Mouse (Mus musculus) liver, embryonic 14.5 days (tissue): Measurements from ENCODE around the gene Exoc4. TPM values are rescaled to one million over a fixed set of nuclear protein-coding genes. Genes with fewer than 3 reads are reported as not detected.

Source experiments
- ATAC-seq: fragments of 200-750 bp; cut with Nextera tagmentation; 2 replicates; pipeline ENCODE4 v1.8.0; 2017; ENCODE audit warnings: moderate number of reproducible peaks, mild to moderate bottlenecking, moderate library complexity; ENCODE audit not compliant: insufficient read depth
- DNase-seq, 3 experiments: peaks; one replicate each; pipeline ENCODE4 v3.0.0-alpha.2; 2012 to 2013; ENCODE audit warnings: low read depth in 3 of 3, low spot score in 3 of 3
- H3K27ac ChIP-seq: fragments of 300-500 bp; sonication (generic); 2 replicates; pipeline ENCODE4 v1.5.1; 2014; ENCODE audit warnings: moderate library complexity, mild to moderate bottlenecking, control low read depth, inconsistent platforms
- H3K27me3 ChIP-seq: fragments of 300-500 bp; sonication (generic); 2 replicates; pipeline ENCODE4 v1.6.1; 2014; ENCODE audit warnings: mild to moderate bottlenecking, low read length, moderate library complexity; ENCODE audit not compliant: control insufficient read depth, insufficient read depth
- H3K36me3 ChIP-seq: fragments of 300-500 bp; sonication (generic); replicated peaks from 2 replicates; pipeline ENCODE4 v1.6.1; 2014; ENCODE audit warnings: low read depth; ENCODE audit not compliant: control insufficient read depth, insufficient read depth
- H3K4me1 ChIP-seq, 2 experiments: fragments of 200-500 bp in 1 of 2; fragments of 300-500 bp in 1 of 2; sonication (generic) in 1 of 2; replicated peaks; 2 replicates each; pipeline ENCODE4 v1.6.1; 2012 to 2014; ENCODE audit warnings: antibody characterized with exemption in 1 of 2, inconsistent platforms in 1 of 2, low read length in 1 of 2; ENCODE audit not compliant: control insufficient read depth in 2 of 2, insufficient read depth in 2 of 2
- H3K4me2 ChIP-seq: fragments of 300-500 bp; sonication (generic); 2 replicates; pipeline ENCODE4 v1.6.1; 2014; ENCODE audit warnings: low read depth, mild to moderate bottlenecking, control low read depth, moderate library complexity
- H3K4me3 ChIP-seq, 2 experiments: fragments of 200-500 bp in 1 of 2; fragments of 300-500 bp in 1 of 2; sonication (generic) in 1 of 2; 2 replicates each; pipeline ENCODE4 v1.5.1; 2012 to 2014; ENCODE audit warnings: low read depth in 2 of 2, low read length in 2 of 2, mild to moderate bottlenecking in 2 of 2, control low read depth in 1 of 2, inconsistent platforms in 1 of 2, moderate library complexity in 1 of 2; ENCODE audit not compliant: insufficient read depth in 1 of 2
- H3K9ac ChIP-seq: fragments of 300-500 bp; sonication (generic); replicated peaks from 2 replicates; pipeline ENCODE4 v1.6.1; 2014; ENCODE audit warnings: mild to moderate bottlenecking, control low read depth, moderate library complexity
- H3K9me3 ChIP-seq: fragments of 300-500 bp; sonication (generic); 2 replicates; pipeline ENCODE4 v1.6.1; 2016; ENCODE audit warnings: low read length, mixed read lengths; ENCODE audit not compliant: control insufficient read depth
- CTCF ChIP-seq: IDR thresholded peaks from 2 replicates; pipeline ENCODE4 v1.5.1; 2016; ENCODE audit warnings: antibody characterized with exemption, low read depth, control low read depth
- EP300 ChIP-seq: IDR thresholded peaks from 2 replicates; pipeline ENCODE4 v1.6.1; 2016; ENCODE audit warnings: antibody characterized with exemption, low read depth
- WGBS: fragments of 180-500 bp; shearing (Covaris S2); extraction: QIAGEN DNeasy Blood & Tissue Kit; methylation state at CpG from one replicate; pipeline ENCODE4 v1.1.7; 2014; ENCODE audit not compliant: insufficient replicate concordance; 5-methylcytosine and 5-hydroxymethylcytosine counted together
- polyA plus RNA-seq, 2 experiments: library from polyadenylated mRNA; depleted of rRNA in 1 of 2; stranded (reverse) in 1 of 2; unstranded in 1 of 2; fragments of >200 nt; fragmentation: Nextera tagmentation in 1 of 2; extraction: Ambion mirVana in 1 of 2; gene quantifications; 2 replicates each; pipeline versions ENCODE4 v1.2.1 to v1.2.3; 2012 to 2014

Exoc4 gene
- polyA plus RNA-seq, 2 experiments, result 4.9 to 7.0 TPM

- Histone ChIP-seq H3K4me1 (no peaks in the 10 kb centered on the region), H3K4me3 (no peak overlapping the region), H3K9ac (no peak overlapping the region), H3K36me3 (no peaks in the 10 kb centered on the region), H3K27me3 (no peaks in the 10 kb centered on the region), H3K4me2 (no peak overlapping the region), H3K27ac (no peak overlapping the region), H3K9me3 (no peaks in the 10 kb centered on the region)
- ATAC-seq (no peak), DNase-seq (no peak)
- 60% methylated on average over 4 of the region's 4 CpGs for WGBS
- TF ChIP-seq CTCF (no peak), EP300 (no peak)
Measured at GRCm38 (mm10) chr6:33763245-33763644, 514.4 kb downstream of the Exoc4 start.

GRCm38 (mm10) chr6:33763970-33764369 lies 515.1 kb downstream of the Exoc4 start:
- DNase-seq, result no peak
- 59% methylated on average over 3 of the region's 3 CpGs for WGBS

GRCm38 (mm10) chr6:33769251-33769650 lies 520.4 kb downstream of the Exoc4 start:
- no peaks in the 10 kb centered on the region for H3K4me1 ChIP-seq
- no peak for TF ChIP-seq EP300
- TF ChIP-seq CTCF, result no peak
- no peaks in the 10 kb centered on the region for H3K27me3 ChIP-seq
- H3K4me3 ChIP-seq, result no peak overlapping the region
- no peak for ATAC-seq
- no peaks in the 10 kb centered on the region for H3K36me3 ChIP-seq
- no peaks in the 10 kb centered on the region for H3K9me3 ChIP-seq
- no peak for DNase-seq
- no peak overlapping the region for H3K4me2 ChIP-seq
- 52% methylated on average over 3 of the region's 3 CpGs for WGBS
- H3K9ac ChIP-seq, result no peak overlapping the region
- H3K27ac ChIP-seq, result no peak overlapping the region

More at GRCm38 (mm10) chr6:33763970-33764369, 515.1 kb downstream of the Exoc4 start:
- H3K9me3 ChIP-seq, result no peaks in the 10 kb centered on the region
- no peaks in the 10 kb centered on the region for H3K4me1 ChIP-seq
- H3K4me3 ChIP-seq, result no peak overlapping the region
- H3K9ac ChIP-seq, result no peak overlapping the region
- no peak for ATAC-seq
- no peak overlapping the region for H3K4me2 ChIP-seq
- H3K36me3 ChIP-seq, result no peaks in the 10 kb centered on the region
- H3K27me3 ChIP-seq, result no peaks in the 10 kb centered on the region
- no peak overlapping the region for H3K27ac ChIP-seq
- TF ChIP-seq EP300 (no peak), CTCF (no peak)

- Histone ChIP-seq H3K27ac (no peak overlapping the region), H3K9ac (no peak overlapping the region), H3K4me1 (no peaks in the 10 kb centered on the region), H3K27me3 (no peaks in the 10 kb centered on the region), H3K4me2 (no peak overlapping the region), H3K36me3 (no peaks in the 10 kb centered on the region), H3K9me3 (no peaks in the 10 kb centered on the region), H3K4me3 (no peak overlapping the region)
- 48% methylated on average over 2 of the region's 2 CpGs for WGBS
- TF ChIP-seq CTCF, result no peak
- no peak for TF ChIP-seq EP300
- DNase-seq, result no peak
- ATAC-seq, result no peak
Measured at GRCm38 (mm10) chr6:33770021-33770420, 521.1 kb downstream of the Exoc4 start.

GRCm38 (mm10) chr6:33772551-33773315 lies 523.8 kb downstream of the Exoc4 start:
- no peak for TF ChIP-seq CTCF
- no peak for TF ChIP-seq EP300
- Histone ChIP-seq H3K9me3 (no peaks in the 10 kb centered on the region), H3K27me3 (no peaks in the 10 kb centered on the region), H3K4me2 (no peak overlapping the region), H3K4me3 (no peak overlapping the region), H3K27ac (no peak overlapping the region), H3K4me1 (no peaks in the 10 kb centered on the region), H3K36me3 (no peaks in the 10 kb centered on the region), H3K9ac (no peak overlapping the region)
- DNase-seq (no peak), ATAC-seq (no peak)
- 62% methylated on average over 9 of the region's 9 CpGs for WGBS
